Mouse (Mus musculus) neural tube, postnatal 0 days (tissue): ENCODE data around the gene Aftph. TPM values are rescaled to one million over a fixed set of nuclear protein-coding genes. Genes with fewer than 3 reads are reported as not detected.

Source experiments
- polyA plus RNA-seq: library from polyadenylated mRNA; unstranded; fragments of >200 nt; fragmentation: Nextera tagmentation; extraction: Ambion mirVana; gene quantifications from 2 replicates; pipeline ENCODE4 v1.2.1, GENCODE M21; 2015

The Aftph gene
- 22.4 and 26.0 TPM in 2 replicates for polyA plus RNA-seq

GRCm38 (mm10) chr11:20741201-20742100 lies at the start of gene Aftph:
Gene Aftph (minus strand): TSS chr11:20741589.

Other genes starting within 250 kb of the Aftph start
- gene Sertad2, start 198.3 kb downstream of the Aftph start, polyA plus RNA-seq = 25.9 and 31.0 TPM in 2 replicates
- 74.5 and 80.0 TPM in 2 replicates for gene Lgalsl, start 89.5 kb upstream of the Aftph start, polyA plus RNA-seq